Mouse (Mus musculus) forelimb bud, embryonic 11.5 days (tissue): ENCODE results near the gene Tk2.

Source experiments
- DNase-seq: peaks from one replicate; pipeline ENCODE4 v3.0.0-alpha.2; 2012; ENCODE audit warnings: low read depth, low spot score

The Tk2 gene

DNA sequence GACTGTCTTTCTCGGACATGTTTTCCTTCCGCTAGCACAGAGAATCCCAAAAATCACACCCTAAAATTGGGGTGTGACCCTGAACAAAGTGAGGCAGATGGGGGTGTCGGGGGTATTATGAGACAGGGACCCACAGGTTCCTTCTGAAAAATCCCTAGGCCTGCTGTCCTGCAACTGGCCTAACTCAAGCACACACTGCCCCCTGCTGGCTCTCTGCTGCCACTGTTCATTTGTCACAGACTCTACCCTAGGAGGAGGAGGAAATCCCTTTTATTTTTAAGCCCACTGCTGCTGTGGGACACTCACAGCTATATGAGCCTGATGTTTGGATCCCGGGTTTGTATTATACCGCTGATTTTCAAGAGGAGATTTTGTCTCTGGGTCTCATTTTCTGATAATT lies 28.6 kb downstream of the Tk2 start:
- peak; percentile 72 for DNase-seq

DNA sequence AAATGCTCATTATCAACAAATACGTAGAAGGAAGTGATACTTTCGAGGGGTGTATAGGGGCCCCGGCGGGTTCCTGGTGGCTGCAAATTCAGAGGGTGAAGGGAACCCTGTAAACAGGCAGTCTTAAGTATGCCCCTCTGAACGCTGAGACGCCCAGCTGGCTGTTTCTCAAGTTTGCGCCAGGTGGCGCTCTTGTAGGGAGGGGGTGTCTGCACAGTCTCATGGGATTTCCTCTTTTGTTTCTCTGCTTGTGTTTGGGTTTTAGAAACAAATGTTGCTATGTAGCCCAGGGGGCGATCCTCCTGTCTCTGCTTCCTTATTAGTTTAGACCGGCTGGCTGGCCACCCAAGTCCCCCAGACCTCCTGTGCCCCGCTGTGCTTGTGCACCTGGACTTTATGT lies 29.3 kb downstream of the Tk2 start:
- peak; percentile 54 for DNase-seq

DNA sequence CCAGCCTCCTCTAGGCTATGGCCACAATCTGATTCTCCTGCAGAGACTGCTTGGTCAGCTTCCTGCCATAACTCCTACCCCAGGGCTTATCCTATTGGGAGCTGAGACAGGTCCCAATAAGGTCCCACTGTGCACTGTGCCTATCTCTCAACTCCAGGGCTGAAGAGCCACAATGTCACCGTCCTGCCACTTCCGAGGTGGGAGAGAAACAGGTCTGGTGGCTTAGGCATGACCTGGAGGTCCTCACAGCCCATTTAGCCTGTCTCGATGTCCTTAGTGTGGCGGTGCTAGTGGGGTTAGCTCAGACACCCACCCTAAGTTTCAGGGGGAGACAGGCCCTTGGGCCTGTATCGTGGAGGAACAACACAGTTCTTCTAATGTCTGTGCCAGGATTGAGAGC lies 30.8 kb downstream of the Tk2 start:
- DNase-seq: no peak

DNA sequence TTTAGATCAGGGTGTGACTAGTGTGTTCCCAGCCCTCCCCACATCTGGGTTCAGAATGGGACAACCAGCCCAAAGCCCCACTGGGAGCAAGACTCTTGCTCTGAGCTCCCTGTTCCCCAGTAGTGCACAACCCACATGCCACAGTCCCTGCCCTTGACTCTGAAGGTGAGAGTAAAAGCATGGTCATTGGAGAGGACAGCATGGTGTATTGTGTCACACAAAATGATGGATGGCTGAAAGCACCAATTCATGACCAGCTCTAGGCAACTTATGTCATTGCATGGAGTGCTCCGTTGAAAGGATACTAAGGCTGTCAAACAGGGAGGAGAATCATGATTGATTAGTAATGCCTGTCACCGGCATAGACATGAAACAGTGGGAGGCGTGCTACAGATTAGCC lies 43.1 kb downstream of the Tk2 start:
- DNase-seq: no peak

DNA sequence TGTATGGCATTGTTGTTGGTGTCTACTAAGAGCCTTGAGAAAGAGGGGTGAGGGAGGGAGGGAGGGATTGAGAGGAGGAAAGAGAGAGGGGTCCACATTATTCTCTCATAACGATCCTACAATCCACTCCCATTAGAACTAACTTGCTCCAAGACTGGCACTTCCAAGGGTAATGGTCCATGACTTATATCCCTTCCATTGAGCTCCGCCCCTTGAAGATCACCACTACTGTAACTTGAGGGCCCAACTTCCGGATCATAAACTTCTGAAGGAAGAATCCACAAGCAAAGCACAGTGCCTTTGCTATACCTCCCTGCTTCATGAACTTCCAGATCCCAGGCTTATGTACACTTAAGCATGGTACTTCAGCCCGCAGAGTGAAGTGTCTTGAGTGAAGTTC lies 46.0 kb downstream of the Tk2 start:
- DNase-seq: no peak

DNA sequence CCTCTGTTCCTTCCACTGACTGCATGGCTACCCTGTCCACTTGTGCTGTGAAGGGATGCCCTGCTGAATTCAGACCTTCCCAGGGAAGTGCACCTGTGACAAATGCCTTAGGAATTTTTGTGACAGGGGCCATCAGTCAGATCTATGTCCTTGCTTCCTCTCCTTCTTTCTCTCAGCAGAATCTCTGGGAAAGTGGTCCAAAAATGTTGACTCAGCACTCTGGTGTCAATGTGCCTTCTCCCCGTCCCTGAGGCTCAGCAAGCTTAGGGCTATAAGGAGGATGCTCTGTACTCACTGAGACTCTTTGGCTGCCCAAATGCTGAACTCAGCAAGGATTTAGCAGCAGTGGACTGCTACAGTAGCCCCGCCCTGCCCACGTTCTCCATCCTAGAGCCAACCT lies 46.7 kb downstream of the Tk2 start:
- DNase-seq: no peak

DNA sequence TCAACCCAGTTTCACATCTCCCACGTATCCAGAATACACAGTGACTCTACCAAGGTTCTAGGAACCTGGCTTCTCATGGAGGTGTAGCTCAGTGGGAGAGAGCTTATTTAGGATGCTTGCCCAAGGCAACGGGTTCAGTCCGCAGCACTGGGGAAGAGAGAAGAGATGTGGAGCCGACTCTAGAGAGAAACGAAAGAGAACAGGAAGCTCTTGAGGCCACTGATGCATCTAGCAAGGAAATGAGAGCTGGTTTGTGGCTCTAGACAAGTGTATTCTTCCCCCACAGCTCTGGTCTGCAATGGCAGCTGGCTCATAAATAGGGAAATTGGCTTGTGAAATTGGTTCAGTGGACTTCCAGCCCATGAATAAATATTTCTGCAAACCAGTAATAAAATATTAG lies 48.6 kb downstream of the Tk2 start:
- DNase-seq: no peak

DNA sequence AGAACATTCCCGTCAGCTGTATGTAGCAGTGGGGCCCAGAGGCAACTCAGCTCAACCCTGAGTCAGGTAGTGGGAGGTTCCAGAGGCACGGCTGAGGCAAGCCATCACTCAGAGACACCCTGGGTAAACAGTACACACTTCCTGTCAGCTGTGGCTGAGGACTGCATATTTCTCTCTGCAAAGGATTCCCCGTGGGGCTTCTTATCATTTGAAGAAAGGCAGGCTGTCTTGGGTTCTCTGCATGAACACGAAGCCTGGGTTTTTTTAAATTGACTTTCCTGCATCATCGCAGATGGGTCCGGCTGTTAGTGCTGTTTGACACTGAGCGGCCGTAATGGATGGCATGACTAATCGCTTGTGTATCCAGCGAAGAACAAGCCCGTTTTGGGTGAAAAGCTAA lies 56.9 kb downstream of the Tk2 start:
- peak; percentile 4 for DNase-seq

DNA sequence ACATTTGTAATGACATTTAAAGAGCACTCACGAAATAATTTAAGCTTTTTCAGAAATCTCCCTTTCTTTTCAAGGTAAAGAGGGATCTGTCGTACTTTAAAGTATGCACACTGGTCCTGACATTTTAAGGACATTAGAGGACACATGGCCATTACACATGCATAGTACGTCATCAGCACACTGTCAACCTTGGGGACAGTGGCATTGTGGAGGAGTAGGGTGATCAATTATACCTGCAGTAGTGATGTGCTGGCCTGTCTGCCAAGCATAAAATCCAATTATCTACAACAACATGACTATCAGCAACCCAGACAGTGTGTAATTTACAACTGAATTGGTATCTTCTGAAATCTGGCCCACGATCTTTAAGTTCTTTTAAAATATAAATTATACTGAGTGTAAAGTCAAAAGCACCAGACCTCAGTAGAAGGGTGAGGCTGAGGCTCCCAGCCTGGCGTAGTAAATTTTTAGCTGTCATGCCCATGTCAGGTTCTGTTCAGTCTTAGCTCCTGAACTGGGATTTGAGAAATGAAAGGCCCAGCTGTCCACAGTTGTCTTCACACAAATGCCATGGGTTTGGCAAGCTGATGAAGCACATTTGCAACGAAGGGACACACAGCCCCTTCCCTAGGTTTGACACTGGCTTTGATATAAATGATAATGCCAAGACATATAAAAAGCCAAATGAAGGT lies 57.4 kb downstream of the Tk2 start:
- no peak for DNase-seq

DNA sequence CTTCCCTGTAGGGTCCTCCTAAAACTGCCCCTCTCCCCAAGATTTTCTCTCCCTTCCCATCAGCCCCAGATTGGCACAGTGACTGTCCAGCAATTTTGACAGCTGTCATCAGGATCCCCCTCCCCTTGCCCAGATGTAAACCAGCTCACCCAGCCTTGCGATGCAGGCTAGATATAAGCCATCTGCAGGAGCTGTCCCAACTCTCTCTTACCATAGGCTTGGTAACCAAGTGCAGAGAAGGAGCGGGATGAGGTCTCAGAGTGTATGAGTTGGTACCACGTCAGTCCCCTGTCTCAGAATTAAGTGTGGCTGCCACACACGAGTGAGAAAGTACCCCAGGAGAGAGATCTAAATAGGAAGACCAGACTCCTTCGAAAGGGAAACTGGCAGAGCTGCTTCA lies 59.9 kb downstream of the Tk2 start:
- no peak for DNase-seq

DNA sequence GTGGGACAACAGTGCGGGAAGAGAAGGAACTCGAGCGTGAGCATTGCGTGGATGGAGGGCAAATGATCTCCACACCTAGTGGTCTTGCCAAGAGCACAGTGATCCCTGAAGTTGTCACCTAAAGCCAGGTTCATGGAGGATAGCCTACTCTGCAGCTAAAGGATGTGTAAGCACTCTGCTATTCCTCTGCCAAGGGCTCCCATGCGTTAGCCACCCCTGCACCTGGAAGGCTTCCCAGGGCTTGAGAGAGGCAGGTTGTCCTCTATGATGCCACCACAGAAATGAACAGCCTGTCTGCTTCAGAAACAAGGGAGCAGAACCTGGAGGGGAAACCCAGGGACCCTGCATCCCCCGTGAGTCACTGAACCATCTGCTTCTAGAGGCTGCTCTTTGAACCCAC lies 60.7 kb downstream of the Tk2 start:
- DNase-seq: no peak

DNA sequence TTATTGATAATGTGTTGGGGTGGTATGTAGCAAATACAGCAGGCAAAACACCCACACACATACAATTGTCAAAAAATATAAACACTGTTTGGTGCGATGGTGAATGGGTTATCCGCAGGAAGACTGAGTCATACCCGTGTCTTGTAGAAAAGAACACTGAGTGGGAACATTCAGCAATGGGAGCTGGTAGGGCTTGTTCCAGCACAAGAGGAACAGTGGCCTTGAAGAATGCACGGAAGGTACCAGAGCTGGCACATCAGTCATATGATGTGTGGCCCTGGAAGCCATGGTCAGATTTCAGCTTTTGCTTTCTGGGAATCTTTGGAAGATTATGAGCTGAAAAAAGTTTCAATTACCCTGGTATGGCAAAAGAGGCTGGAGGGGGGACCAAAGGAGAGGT lies 61.5 kb downstream of the Tk2 start:
- DNase-seq: no peak

DNA sequence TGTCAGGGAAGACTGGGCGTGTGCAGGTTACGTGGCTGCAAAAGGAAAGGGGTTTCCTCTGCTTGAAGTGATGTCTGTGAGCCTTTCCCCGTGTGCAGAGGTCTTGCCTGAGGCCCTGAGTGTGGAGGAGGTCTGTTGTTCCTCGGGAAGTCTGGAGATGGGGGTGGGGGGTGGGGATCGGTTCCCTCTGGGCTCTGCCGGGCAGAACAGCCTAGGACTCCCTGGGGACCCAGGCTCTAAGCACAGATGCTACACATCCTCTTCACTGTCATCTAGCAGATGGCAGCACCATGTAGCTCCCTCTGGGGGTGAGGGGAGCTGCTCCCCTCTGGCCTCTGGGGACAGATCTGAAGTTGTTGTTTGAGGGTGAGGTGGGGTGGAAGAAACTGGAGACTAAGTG lies 63.5 kb downstream of the Tk2 start:
- no peak for DNase-seq

DNA sequence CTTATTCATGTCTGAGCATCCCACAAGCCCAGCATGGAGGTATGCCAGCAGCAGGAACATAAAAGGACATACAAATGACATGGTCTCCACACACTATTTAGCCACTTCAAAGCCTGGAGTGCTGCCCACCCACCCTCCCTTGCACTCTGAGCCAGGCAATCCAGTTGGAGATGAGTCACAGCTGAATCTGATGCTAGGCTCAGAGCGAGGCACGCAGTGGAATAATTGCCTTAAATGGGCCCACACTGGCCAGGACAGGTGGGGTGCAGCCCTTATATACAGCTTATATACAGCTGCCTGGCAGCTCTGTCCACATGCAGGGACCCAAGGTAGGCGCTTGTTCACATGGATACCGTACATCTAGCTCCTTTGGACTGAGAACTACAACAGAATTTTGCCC lies 71.3 kb downstream of the Tk2 start:
- DNase-seq: no peak
